Mouse (Mus musculus) neural tube, embryonic 14.5 days (tissue): ENCODE data around the gene AF366264. TPM values are rescaled to one million over a fixed set of nuclear protein-coding genes. Genes with fewer than 3 reads are reported as not detected.
"Not testable (repeated sequence)": the region's sequence is repeated elsewhere in the genome, so short reads cannot be mapped to it uniquely, and the experiment has no call there.

Source experiments
- ATAC-seq: fragments of 200-750 bp; cut with Nextera tagmentation; 2 replicates; pipeline ENCODE4 v1.8.0; 2017; ENCODE audit warnings: low read depth, mild to moderate bottlenecking, moderate TSS enrichment, moderate library complexity
- H3K27ac ChIP-seq: fragments of 300-500 bp; sonication (generic); 2 replicates; pipeline ENCODE4 v1.5.1; 2014; ENCODE audit warnings: low read depth, mild to moderate bottlenecking, control low read depth, low read length, moderate library complexity, mixed read lengths
- H3K27me3 ChIP-seq: fragments of 300-500 bp; sonication (generic); 2 replicates; pipeline ENCODE4 v1.6.1; 2014; ENCODE audit warnings: low read length; ENCODE audit not compliant: control insufficient read depth, insufficient read depth
- H3K36me3 ChIP-seq: fragments of 300-500 bp; sonication (generic); 2 replicates; pipeline ENCODE4 v1.6.1; 2014; ENCODE audit warnings: low read length, mixed read lengths; ENCODE audit not compliant: control insufficient read depth, insufficient read depth
- H3K4me1 ChIP-seq: fragments of 300-500 bp; sonication (generic); 2 replicates; pipeline ENCODE4 v1.6.1; 2014; ENCODE audit warnings: low read length; ENCODE audit not compliant: control insufficient read depth, insufficient read depth
- H3K4me2 ChIP-seq: fragments of 300-500 bp; sonication (generic); 2 replicates; pipeline ENCODE4 v1.6.1; 2014; ENCODE audit warnings: mild to moderate bottlenecking, low read depth, low read length, control low read depth
- H3K4me3 ChIP-seq: fragments of 300-500 bp; sonication (generic); 2 replicates; pipeline ENCODE4 v1.5.1; 2014; ENCODE audit warnings: low read depth, low read length, control low read depth, mixed read lengths
- H3K9ac ChIP-seq: fragments of 300-500 bp; sonication (generic); replicated peaks from 2 replicates; pipeline ENCODE4 v1.6.1; 2014; ENCODE audit warnings: low read depth, mild to moderate bottlenecking, control low read depth, low read length, mixed read lengths
- H3K9me3 ChIP-seq: fragments of 300-500 bp; sonication (generic); 2 replicates; pipeline ENCODE4 v1.6.1; 2016; ENCODE audit warnings: low read length; ENCODE audit not compliant: control insufficient read depth
- WGBS: fragments of 180-500 bp; shearing (Covaris S2); extraction: QIAGEN DNeasy Blood & Tissue Kit; methylation state at CpG from one replicate; pipeline ENCODE4 v1.1.7; 2014; 5-methylcytosine and 5-hydroxymethylcytosine counted together
- polyA plus RNA-seq: library from polyadenylated mRNA; unstranded; fragments of >200 nt; fragmentation: Nextera tagmentation; extraction: Ambion mirVana; gene quantifications from 2 replicates; pipeline ENCODE4 v1.2.1, GENCODE M21; 2014

AF366264 gene
- not detected in 2 replicates for polyA plus RNA-seq

GRCm38 (mm10) chr8:13838289-13838688 lies at the start of gene AF366264:
TSS of gene AF366264 (minus strand) at chr8:13838389.
- not testable (repeated sequence) for ATAC-seq, H3K36me3 ChIP-seq

GRCm38 (mm10) chr8:13843286-13843685 lies 5.1 kb upstream of the AF366264 start:
- ATAC-seq, H3K9ac ChIP-seq, H3K27me3 ChIP-seq, H3K4me3 ChIP-seq, H3K36me3 ChIP-seq, H3K4me1 ChIP-seq, H3K27ac ChIP-seq, H3K9me3 ChIP-seq, H3K4me2 ChIP-seq: not testable (repeated sequence)
- WGBS: 86% methylated on average over 1 of the region's 1 CpGs

More at GRCm38 (mm10) chr8:13838289-13838688, at the start of gene AF366264:
- not testable (repeated sequence) for H3K4me2 ChIP-seq, H3K9me3 ChIP-seq, H3K27me3 ChIP-seq, H3K4me1 ChIP-seq, H3K9ac ChIP-seq, H3K4me3 ChIP-seq, H3K27ac ChIP-seq
- 89% methylated on average over 5 of the region's 5 CpGs for whole genome bisulfite sequencing

GRCm38 (mm10) chr8:13828598-13829172 lies 9.5 kb downstream of the AF366264 start:
- H3K9ac ChIP-seq: no peak overlapping the region
- ATAC-seq: no peak
- H3K27me3 ChIP-seq: no peaks in the 10 kb centered on the region
- 75% methylated on average over 7 of the region's 7 CpGs for WGBS
- H3K4me1 ChIP-seq: no peaks in the 10 kb centered on the region
- H3K4me2 ChIP-seq: no peak overlapping the region
- no peak overlapping the region for H3K27ac ChIP-seq
- no peak overlapping the region for H3K4me3 ChIP-seq
- no peaks in the 10 kb centered on the region for H3K36me3 ChIP-seq
- no peaks in the 10 kb centered on the region for H3K9me3 ChIP-seq

- 95% methylated on average over 5 of the region's 5 CpGs for WGBS
- Histone ChIP-seq H3K4me3 (no peak overlapping the region), H3K9ac (no peak overlapping the region), H3K36me3 (peaks cover 33% of the 10 kb centered on the region), H3K27ac (no peak overlapping the region), H3K27me3 (no peaks in the 10 kb centered on the region), H3K9me3 (no peaks in the 10 kb centered on the region), H3K4me2 (no peak overlapping the region), H3K4me1 (no peaks in the 10 kb centered on the region)
- no peak for ATAC-seq
These were observed 38.6 kb downstream of the AF366264 start for GRCm38 (mm10) chr8:13799566-13799965.

GRCm38 (mm10) chr8:13797676-13798075 lies 40.5 kb downstream of the AF366264 start:
- no peaks in the 10 kb centered on the region for H3K27me3 ChIP-seq
- H3K4me2 ChIP-seq: no peak overlapping the region
- no peak for ATAC-seq
- H3K4me3 ChIP-seq: no peak overlapping the region
- WGBS: 96% methylated on average over 5 of the region's 5 CpGs
- H3K9ac ChIP-seq: no peak overlapping the region
- no peak overlapping the region for H3K27ac ChIP-seq
- H3K9me3 ChIP-seq: no peaks in the 10 kb centered on the region
- no peaks in the 10 kb centered on the region for H3K4me1 ChIP-seq
- peaks cover 43% of the 10 kb centered on the region for H3K36me3 ChIP-seq

GRCm38 (mm10) chr8:13793746-13794101 lies 44.5 kb downstream of the AF366264 start:
- Histone ChIP-seq H3K4me2 (no peak overlapping the region), H3K9ac (no peak overlapping the region), H3K9me3 (no peaks in the 10 kb centered on the region), H3K27me3 (no peaks in the 10 kb centered on the region), H3K4me3 (no peak overlapping the region), H3K36me3 (peaks cover 49% of the 10 kb centered on the region), H3K27ac (no peak overlapping the region), H3K4me1 (no peaks in the 10 kb centered on the region)
- no peak for ATAC-seq
- WGBS: 77% methylated on average over 11 of the region's 11 CpGs

GRCm38 (mm10) chr8:13793097-13793745 lies 45.0 kb downstream of the AF366264 start:
- no peaks in the 10 kb centered on the region for H3K9me3 ChIP-seq
- no peaks in the 10 kb centered on the region for H3K4me1 ChIP-seq
- H3K27ac ChIP-seq: no peak overlapping the region
- H3K4me2 ChIP-seq: no peak overlapping the region
- no peak overlapping the region for H3K4me3 ChIP-seq
- ATAC-seq: no peak
- H3K27me3 ChIP-seq: no peaks in the 10 kb centered on the region
- 85% methylated on average over 8 of the region's 8 CpGs for WGBS
- H3K9ac ChIP-seq: no peak overlapping the region
- peaks cover 44% of the 10 kb centered on the region for H3K36me3 ChIP-seq

- no peak for ATAC-seq
- no peak overlapping the region for H3K27ac ChIP-seq
These were observed 48.6 kb downstream of the AF366264 start for GRCm38 (mm10) chr8:13789606-13790005.

GRCm38 (mm10) chr8:13785764-13786299 lies 52.4 kb downstream of the AF366264 start:
- ATAC-seq: peak; percentile 96
- peak overlapping the region; percentile 65 for H3K4me3 ChIP-seq
- no peaks in the 10 kb centered on the region for H3K27me3 ChIP-seq
- peaks cover 13% of the 10 kb centered on the region; the same call in 1 of the 2 replicates for H3K36me3 ChIP-seq
- under 1% methylated on average over 37 of the region's 47 CpGs for WGBS
- H3K4me1 ChIP-seq: peaks cover 4% of the 10 kb centered on the region; the same call in 1 of the 2 replicates
- H3K4me2 ChIP-seq: peak overlapping the region; percentile 93
- H3K9me3 ChIP-seq: no peaks in the 10 kb centered on the region
- H3K9ac ChIP-seq: peak overlapping the region; percentile 94
- H3K27ac ChIP-seq: peak overlapping the region; percentile 99

More at GRCm38 (mm10) chr8:13789606-13790005, 48.6 kb downstream of the AF366264 start:
- over 99% methylated on average over 8 of the region's 8 CpGs for WGBS
- Histone ChIP-seq H3K9me3 (no peaks in the 10 kb centered on the region), H3K4me2 (no peak overlapping the region), H3K4me1 (peaks cover 4% of the 10 kb centered on the region; the same call in 1 of the 2 replicates), H3K36me3 (peaks cover 16% of the 10 kb centered on the region; the same call in 1 of the 2 replicates), H3K9ac (no peak overlapping the region), H3K27me3 (no peaks in the 10 kb centered on the region), H3K4me3 (no peak overlapping the region)
